Mouse (Mus musculus): ENCODE measurements around the gene Sez6l.

GRCm38 (mm10) chr5:112556640-112557039 is 20.3 kb downstream of the Sez6l start:
- no peak for TF ChIP-seq ZNF384 (IDR thresholded peaks at IDR 0.05; ENCODE audit: low read depth, low read length)
- TF ChIP-seq ZC3H11A (IDR thresholded peaks at IDR 0.05; ENCODE audit: borderline replicate concordance, low read depth, low read length) = no peak
- TF ChIP-seq HCFC1 (IDR thresholded peaks at IDR 0.05; ENCODE audit: borderline replicate concordance, insufficient read depth, low read length) = no peak
- no peak for TF ChIP-seq MAFK (IDR thresholded peaks at IDR 0.05; ENCODE audit: insufficient read depth, low read depth, low read length)
- no peak for TF ChIP-seq CHD2 (IDR thresholded peaks at IDR 0.05; ENCODE audit: low read depth, low read length)

All from ES-E14 (cell line).